Mouse (Mus musculus) right cerebral cortex, postnatal 10 days (tissue): Measurements from ENCODE around the gene Lzic.
"Not testable (repeated sequence)": the region's sequence is repeated elsewhere in the genome, so short reads cannot be mapped to it uniquely, and the experiment has no call there.

Experiments used
- DNase-seq, 2 experiments: peaks; one replicate each; pipeline ENCODE4 v3.0.0; 2021; ENCODE audit warnings: low spot score in 2 of 2

Gene Lzic

GRCm38 (mm10) chr4:149485053-149485824 lies at the start of gene Lzic, which contains the start of gene Nmnat1:
Lzic (plus strand) TSS chr4:149485229.
Nmnat1 (minus strand) TSS chr4:149485202.
- DNase-seq: peak; percentile 95 to 97

- no peak for DNase-seq
Measured at GRCm38 (mm10) chr4:149440576-149440975, 44.5 kb upstream of the Lzic start.

DNA sequence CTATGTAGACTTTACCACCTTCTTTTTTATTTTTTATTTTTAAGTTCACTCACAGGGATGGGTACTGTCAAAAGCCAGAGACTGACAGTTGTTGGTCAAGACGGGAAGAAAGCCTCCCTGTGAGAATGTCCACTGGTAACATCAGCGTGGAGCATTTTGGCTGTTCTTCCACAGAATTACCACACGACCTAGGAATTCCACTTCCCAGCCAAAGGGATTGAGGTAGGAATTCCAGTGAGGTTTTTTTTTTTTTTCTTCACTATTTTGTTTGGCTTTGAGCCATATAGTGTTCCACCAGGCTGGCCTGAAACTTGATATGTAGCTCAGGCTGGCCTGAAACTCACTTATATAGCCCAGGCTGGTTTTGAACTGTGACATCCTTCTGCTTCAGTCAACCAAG lies 42.6 kb upstream of the Lzic start:
- no peak for DNase-seq

- DNase-seq: no peak
Measured at GRCm38 (mm10) chr4:149444465-149444864, 40.6 kb upstream of the Lzic start.

- DNase-seq: peak; percentile 92 to 93
Measured at GRCm38 (mm10) chr4:149444964-149445701, 39.9 kb upstream of the Lzic start.

DNA sequence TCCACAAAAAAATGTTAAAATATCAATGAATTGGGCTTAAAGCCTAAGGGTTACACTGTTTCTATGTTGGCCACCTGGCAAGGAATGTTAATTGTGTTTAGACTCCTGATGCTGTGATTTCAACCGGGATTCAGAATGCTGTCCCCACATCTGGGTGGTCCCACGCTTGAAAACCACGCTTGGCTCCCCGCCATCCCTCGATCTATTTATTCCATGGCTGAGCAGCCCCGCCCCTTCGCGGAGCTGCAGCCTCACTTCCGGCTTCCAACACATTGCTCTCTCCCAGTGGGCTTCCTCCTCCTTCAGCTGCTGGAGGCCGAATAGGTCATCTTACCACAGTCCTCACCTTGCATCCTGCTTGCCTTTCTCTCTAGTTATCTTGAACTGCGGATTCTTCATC lies 39.2 kb upstream of the Lzic start:
- peak; percentile 73 to 76 for DNase-seq

GRCm38 (mm10) chr4:149446309-149446708 lies 38.7 kb upstream of the Lzic start:
- DNase-seq: no peak

DNA sequence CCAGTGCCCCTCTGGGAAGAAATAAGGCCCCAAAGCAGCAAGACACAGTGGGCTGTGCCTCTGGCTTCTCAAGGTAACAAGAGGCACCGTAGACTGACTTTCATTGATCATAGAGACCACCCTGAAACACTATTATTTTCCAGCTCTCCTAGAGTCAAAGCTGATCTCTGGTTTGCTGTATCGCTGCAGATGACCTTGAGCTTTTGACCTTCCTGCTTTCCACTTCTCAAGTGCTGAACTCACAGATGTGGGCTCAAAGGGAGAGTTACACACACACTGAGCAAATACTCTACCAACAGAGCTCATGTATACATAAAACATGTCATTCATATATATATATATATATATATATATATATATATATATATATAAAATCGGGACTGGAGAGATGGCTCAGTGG lies 34.4 kb upstream of the Lzic start:
- DNase-seq: no peak

GRCm38 (mm10) chr4:149453656-149454055 lies 31.4 kb upstream of the Lzic start:
- DNase-seq: peak in 1 of 2 experiments; percentile 28

DNA sequence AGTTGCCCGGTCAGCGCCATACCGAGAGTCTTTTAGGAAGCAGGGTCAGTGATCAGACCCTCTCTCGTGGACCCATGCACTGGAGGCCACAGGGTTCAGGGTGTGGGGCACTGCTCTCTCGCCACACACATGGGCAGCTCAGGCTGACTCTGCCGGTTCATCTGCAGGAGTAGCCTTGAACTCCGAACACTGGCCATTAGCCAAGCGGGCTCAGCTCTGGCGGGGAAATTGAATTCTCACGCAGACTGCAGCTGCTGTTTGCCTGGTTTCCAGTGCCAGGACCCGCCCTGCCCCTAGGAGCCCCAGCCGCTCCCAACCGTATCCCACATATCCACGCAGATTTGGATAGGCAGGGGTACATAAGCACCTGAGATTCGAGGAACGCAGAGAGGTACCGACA lies 30.8 kb upstream of the Lzic start:
- DNase-seq: no peak

- no peak for DNase-seq
Measured at GRCm38 (mm10) chr4:149454879-149455278, 30.1 kb upstream of the Lzic start, which contains the start of gene Rbp7. Rbp7 (minus strand) TSS chr4:149454978.

GRCm38 (mm10) chr4:149457163-149457562 lies 27.9 kb upstream of the Lzic start:
- DNase-seq: not testable (repeated sequence)

GRCm38 (mm10) chr4:149457831-149458430 lies 27.1 kb upstream of the Lzic start:
- DNase-seq: no peak

GRCm38 (mm10) chr4:149458526-149458925 lies 26.5 kb upstream of the Lzic start:
- DNase-seq: no peak

GRCm38 (mm10) chr4:149459425-149459824 lies 25.6 kb upstream of the Lzic start:
- no peak for DNase-seq

GRCm38 (mm10) chr4:149460475-149460874 lies 24.6 kb upstream of the Lzic start:
- not testable (repeated sequence) for DNase-seq

- DNase-seq: no peak
Measured at GRCm38 (mm10) chr4:149461579-149462304, 23.3 kb upstream of the Lzic start.

DNA sequence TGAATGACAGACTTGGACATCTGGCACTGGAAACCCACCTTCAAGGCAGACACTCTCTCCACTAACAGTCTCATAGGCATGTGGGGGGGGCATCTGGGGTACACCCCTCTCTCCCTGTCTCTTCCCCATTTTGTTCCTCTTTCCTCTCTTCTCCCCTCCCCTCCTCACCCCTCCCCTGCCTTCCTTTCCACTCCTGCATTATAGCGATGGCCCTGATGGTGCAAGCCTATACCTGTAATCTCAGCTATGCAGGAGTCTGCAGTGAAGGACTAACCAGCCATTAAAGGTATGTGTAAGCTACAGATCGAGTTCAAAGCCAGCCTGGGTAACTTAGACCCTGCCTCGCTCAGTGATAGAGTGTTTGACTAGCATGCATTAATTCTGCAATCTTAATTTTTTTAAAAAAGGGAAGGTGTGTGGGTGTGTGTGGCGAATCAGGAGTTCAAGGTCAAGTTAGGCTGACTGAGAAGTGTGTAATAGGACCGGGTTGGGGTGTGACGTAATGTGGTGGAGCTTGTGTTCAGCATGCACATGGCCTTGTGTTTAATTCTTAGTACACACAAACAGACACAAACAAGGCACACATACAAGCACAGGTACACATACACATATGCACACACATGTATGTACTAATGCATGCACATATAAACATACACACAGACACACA lies 22.6 kb upstream of the Lzic start:
- DNase-seq: no peak

DNA sequence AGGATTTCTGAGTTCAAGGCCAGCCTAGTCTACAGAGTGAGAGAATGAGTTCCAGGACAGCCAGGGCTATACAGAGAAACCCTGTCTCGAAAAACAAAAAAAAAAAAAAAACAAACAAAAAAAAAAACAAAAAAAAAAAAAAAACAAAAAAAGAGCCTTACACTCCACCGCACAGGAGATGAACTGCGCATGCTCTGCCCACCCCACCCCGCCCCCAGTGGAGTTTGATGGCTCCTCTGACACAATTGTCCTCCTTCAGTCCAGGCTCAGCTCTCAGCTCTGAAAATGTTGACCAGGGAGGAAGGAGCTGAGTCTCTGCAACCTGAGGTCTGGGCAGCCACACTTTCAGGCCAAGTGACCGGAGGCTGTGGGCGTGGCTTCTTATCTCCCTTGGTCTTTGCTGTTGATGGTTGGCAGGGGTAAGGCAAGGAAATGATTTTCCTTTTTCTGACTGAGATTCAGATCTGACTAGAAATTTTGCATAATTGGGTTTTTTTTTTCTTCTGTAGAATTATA lies 21.5 kb upstream of the Lzic start:
- DNase-seq: no peak

DNA sequence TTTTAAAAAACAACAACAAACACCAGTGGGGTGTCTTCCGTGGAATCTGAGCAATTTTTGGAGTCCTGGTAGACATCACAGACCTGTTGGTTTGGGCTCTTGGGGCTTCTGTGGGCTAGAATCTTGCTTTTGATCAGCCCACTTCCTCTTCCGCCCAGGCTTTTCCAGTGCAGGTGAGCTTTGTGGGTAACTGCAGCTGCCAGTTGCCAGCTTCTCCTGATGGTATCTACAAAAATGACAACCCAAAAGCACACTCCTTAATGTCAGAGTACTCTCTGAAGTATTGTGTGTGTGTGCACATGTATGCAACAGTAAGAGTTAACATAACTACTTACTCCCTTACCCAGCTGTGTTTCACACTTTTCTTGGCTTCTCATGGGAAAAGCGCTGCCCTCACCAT lies 15.5 kb upstream of the Lzic start:
- DNase-seq: no peak

GRCm38 (mm10) chr4:149475096-149475495 lies 9.9 kb upstream of the Lzic start:
- DNase-seq: no peak
